Mouse (Mus musculus) layer of hippocampus, adult 18-20 months (tissue): ENCODE measurements at regions not wholly inside any gene's neighbourhood (a gene's known extent, or its start where the extent isn't known, plus 50 kb on each side); places are given as distances from the start of the nearest gene placed in this dataset.

Experiments used
- DNase-seq, 2 experiments: peaks; one replicate each; pipeline ENCODE4 v3.0.0; 2022; ENCODE audit warnings: low spot score in 2 of 2
- microRNA-seq, 2 experiments: library from miRNA; unstranded; fragments of <30 nt; microRNA quantifications; one replicate each; pipeline ENCODE4 v1.2.0; 2021

GRCm38 (mm10) chr12:30510861-30511260, 73.4 kb upstream of the Tmem18 start:
- DNase-seq = no peak

GRCm38 (mm10) chr12:30483370-30483769, 100.9 kb upstream of the Tmem18 start:
- no peak for DNase-seq

DNA sequence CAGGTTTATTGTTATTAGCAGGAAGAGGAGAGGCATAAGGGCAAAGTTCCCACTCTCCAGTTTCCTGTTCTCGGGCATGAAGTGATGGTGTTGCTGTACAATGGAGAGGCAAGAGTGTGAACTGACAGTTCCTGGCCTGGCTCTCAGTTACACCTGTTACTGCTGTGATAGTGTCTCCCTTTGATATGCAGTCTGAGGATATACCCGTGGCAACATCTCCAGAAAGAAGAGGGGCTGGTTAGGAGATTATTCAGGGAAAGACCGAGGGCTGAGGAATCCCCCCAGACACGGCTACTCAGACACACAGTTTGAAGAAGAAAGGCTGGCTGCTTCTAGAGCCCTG, 100.3 kb upstream of the Sntg2 start:
- DNase-seq = no peak

DNA sequence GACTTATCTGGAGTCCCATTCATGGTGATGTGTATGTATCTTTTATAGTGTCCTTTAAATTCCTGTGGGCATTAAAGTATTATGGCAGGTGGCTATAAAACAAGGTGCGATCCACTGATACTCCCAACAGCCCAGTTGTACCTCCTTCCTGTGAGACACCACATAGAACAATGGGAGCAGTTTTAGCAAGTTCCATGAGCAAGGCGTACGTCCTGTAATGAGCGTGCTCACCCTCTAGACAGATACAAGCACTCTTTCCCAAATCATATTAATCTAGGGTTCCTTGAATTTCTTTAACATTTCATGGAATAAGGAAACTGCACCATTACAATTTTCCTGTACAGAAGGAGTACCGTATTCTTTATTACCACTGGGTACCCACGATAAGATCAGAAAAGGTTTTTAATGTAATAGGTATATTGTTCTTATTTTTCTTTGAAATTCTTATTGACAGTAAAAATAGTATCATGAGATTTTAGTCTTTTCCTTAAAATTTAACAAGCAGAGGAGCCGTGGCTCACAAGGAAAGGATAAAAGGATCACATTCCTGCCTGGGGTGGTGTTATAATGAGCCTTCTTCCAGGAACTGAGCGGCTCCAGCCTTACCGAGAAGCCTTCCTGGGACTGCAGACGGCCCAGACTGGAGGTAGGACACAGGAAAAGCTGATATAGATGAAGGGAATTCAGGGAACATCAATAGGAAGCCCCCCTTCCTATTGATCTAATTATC, 99.7 kb upstream of the Sntg2 start:
- DNase-seq = no peak

DNA sequence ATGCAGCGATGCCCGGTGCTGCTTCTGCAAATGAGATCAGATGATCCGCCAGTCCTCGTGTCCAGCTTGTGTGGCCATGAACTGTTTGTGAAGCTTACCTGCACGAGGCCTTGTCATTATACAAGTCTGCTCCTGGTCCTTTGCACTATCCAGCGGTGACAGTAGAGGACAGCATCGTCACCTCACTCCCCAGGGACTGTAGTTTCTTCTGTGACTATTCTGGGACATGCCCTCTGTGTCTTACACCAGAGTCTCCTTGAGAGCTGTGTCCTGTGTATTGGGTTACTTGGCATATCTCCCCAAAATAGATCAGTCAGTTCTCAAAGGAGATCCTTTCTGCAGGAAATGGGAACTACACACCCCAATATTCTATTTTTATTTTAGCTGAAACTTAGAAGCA, 94.0 kb upstream of the Sntg2 start:
- DNase-seq = no peak

- DNase-seq = no peak
Observed at GRCm38 (mm10) chr12:30450614-30451013, 77.4 kb upstream of the Sntg2 start.

GRCm38 (mm10) chr12:30434892-30435291, 61.7 kb upstream of the Sntg2 start:
- DNase-seq = peak; percentile 2 to 36

DNA sequence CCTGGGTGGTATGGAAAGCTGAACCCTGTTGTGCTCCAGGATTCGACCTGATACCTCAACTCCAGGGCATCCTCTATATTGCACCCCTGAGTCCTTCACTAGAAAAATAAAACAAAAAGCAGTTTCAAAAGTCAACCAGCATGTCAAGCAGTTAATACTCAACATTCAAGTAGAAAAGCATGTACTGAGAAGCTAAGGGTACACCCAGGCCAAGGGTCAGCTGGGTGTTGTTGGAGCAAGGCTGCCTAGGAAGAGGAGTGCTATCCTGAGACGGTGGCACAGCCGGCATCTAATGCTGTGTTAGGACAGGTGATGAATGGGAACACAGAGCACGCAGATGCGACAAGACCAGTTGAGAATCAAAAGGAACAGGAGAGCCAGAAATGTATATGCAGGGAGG, 59.7 kb upstream of the Sntg2 start:
- DNase-seq = no peak

GRCm38 (mm10) chr12:30430641-30431040, 57.5 kb upstream of the Sntg2 start:
- no peak for DNase-seq

- DNase-seq = no peak
Observed at GRCm38 (mm10) chr12:30425301-30425700, 52.1 kb upstream of the Sntg2 start.

Small RNA genes in the stretch of these regions (microRNA-seq; reads per million reads assigned to microRNA genes)
- 0 reads per million in 2 experiments for gene Gm25865
